Mouse (Mus musculus): ENCODE measurements at regions not wholly inside any gene's neighbourhood (a gene's known extent, or its start where the extent isn't known, plus 50 kb on each side); places are given as distances from the start of the nearest gene placed in this dataset.

DNA sequence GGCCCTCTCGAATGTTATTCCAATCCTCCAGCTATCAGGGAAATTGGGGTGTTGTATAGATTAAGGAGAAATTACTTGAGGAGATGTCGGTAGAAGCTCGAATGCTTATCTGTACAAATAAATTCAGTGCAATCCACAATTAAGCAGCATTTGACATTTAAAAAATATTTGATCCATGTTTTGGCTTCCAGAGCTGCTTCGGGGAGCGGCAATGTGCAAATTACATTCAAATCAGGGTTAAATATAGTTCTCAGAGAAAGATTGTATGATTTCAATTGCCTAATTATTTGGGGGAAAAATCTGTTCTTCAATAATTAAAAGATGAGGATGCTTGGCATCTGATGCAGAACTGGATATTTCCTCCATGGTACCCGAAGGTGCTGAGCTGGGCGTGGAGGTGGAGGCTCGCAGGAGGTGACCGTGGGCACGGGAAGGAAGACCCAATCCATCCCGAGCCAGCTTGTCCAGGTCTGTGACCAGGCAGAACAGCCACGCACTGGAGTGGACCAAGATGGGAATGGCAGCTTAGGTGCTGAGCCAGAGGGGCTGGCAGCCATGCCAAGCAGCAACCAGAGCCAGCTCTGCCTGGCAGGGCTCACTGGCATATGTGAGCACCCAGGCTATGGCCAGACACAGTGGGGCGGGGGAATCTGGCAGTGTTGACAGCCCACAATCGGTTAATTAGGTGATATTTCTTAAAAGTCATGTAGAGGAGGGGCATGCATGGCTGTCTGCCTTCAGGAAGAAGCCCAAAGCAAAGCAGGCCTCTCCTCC lies 117.5 kb downstream of the Kif26a start:
- H3K9me3 ChIP-seq (ENCODE audit: control insufficient read depth, low read length): no peaks in the 10 kb centered on the region

DNA sequence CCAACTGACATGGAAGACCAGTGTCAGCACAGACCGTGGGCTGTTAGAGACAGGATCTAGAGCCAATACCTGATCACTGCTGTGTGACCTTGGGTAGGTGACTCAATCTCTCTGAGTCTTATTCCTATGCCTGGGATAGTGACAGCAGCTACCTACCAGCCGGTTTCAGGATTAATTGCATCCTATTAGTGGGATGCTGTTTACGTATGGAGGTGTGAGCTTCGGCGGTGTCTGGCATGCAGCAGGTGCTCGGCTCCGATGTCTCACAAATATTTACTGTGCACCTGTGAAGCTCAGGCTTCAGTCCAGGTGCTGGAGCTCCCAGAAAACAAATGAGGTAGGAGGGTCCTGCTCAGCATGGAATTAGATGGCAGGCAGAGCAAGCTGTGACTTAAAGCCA lies 118.2 kb downstream of the Kif26a start:
- H3K4me3 ChIP-seq (ENCODE audit: low read length): no peak overlapping the region
- peak; percentile 15; the same call in 1 of the 2 replicates for ATAC-seq
- no peak overlapping the region for H3K27ac ChIP-seq (ENCODE audit: low read depth, low read length)
- H3K36me3 ChIP-seq (ENCODE audit: control insufficient read depth, insufficient read depth, low read length): no peaks in the 10 kb centered on the region
- no peaks in the 10 kb centered on the region for H3K4me1 ChIP-seq (ENCODE audit: control insufficient read depth, insufficient read depth, low read depth, low read length)
- no peak overlapping the region for H3K9ac ChIP-seq (ENCODE audit: low read depth, low read length)
- no peak overlapping the region for H3K4me2 ChIP-seq (ENCODE audit: low read length)
- H3K9me3 ChIP-seq (ENCODE audit: control insufficient read depth, low read length): no peaks in the 10 kb centered on the region
- H3K27me3 ChIP-seq (replicated peaks; ENCODE audit: control insufficient read depth, insufficient read depth, low read length): peaks cover 6% of the 10 kb centered on the region
- 72% methylated on average over 7 of the region's 7 CpGs for WGBS

More for the DNA sequence above, 117.5 kb downstream of the Kif26a start:
- H3K4me1 ChIP-seq (ENCODE audit: control insufficient read depth, insufficient read depth, low read depth, low read length): no peaks in the 10 kb centered on the region
- WGBS: 75% methylated on average over 14 of the region's 14 CpGs
- H3K4me2 ChIP-seq (ENCODE audit: low read length): no peak overlapping the region
- no peak overlapping the region for H3K27ac ChIP-seq (ENCODE audit: low read depth, low read length)
- peak; percentile 86 for ATAC-seq
- H3K36me3 ChIP-seq (ENCODE audit: control insufficient read depth, insufficient read depth, low read length): no peaks in the 10 kb centered on the region
- H3K27me3 ChIP-seq (replicated peaks; ENCODE audit: control insufficient read depth, insufficient read depth, low read length): peaks cover 6% of the 10 kb centered on the region
- H3K9ac ChIP-seq (ENCODE audit: low read depth, low read length): no peak overlapping the region
- no peak overlapping the region for H3K4me3 ChIP-seq (ENCODE audit: low read length)

- H3K9ac ChIP-seq (ENCODE audit: low read depth, low read length): no peak overlapping the region
- ATAC-seq: no peak
- H3K27ac ChIP-seq (ENCODE audit: low read depth, low read length): no peak overlapping the region
- H3K9me3 ChIP-seq (ENCODE audit: control insufficient read depth, low read length): no peaks in the 10 kb centered on the region
- no peak overlapping the region for H3K4me2 ChIP-seq (ENCODE audit: low read length)
- peaks cover 6% of the 10 kb centered on the region for H3K27me3 ChIP-seq (replicated peaks; ENCODE audit: control insufficient read depth, insufficient read depth, low read length)
- WGBS: 70% methylated on average over 10 of the region's 10 CpGs
- no peaks in the 10 kb centered on the region for H3K4me1 ChIP-seq (ENCODE audit: control insufficient read depth, insufficient read depth, low read depth, low read length)
- H3K4me3 ChIP-seq (ENCODE audit: low read length): no peak overlapping the region
- H3K36me3 ChIP-seq (ENCODE audit: control insufficient read depth, insufficient read depth, low read length): no peaks in the 10 kb centered on the region
These were observed 119.4 kb downstream of the Kif26a start for GRCm38 (mm10) chr12:112265289-112265969.

- no peak overlapping the region; the same call in 1 of the 2 replicates for H3K9ac ChIP-seq (ENCODE audit: low read depth, low read length)
- H3K4me2 ChIP-seq (ENCODE audit: low read length): no peak overlapping the region
- no peaks in the 10 kb centered on the region; the same call in 1 of the 2 replicates for H3K27me3 ChIP-seq (replicated peaks; ENCODE audit: control insufficient read depth, insufficient read depth, low read length)
- H3K27ac ChIP-seq (ENCODE audit: low read depth, low read length): no peak overlapping the region
- H3K4me3 ChIP-seq (ENCODE audit: low read length): no peak overlapping the region
- H3K36me3 ChIP-seq (ENCODE audit: control insufficient read depth, insufficient read depth, low read length): no peaks in the 10 kb centered on the region
- H3K4me1 ChIP-seq (ENCODE audit: control insufficient read depth, insufficient read depth, low read depth, low read length): peaks cover 8% of the 10 kb centered on the region
- 81% methylated on average over 6 of the region's 6 CpGs for WGBS
- no peak for ATAC-seq
- no peaks in the 10 kb centered on the region for H3K9me3 ChIP-seq (ENCODE audit: control insufficient read depth, low read length)
These were observed 128.0 kb downstream of the Kif26a start for GRCm38 (mm10) chr12:112274026-112274425.

DNA sequence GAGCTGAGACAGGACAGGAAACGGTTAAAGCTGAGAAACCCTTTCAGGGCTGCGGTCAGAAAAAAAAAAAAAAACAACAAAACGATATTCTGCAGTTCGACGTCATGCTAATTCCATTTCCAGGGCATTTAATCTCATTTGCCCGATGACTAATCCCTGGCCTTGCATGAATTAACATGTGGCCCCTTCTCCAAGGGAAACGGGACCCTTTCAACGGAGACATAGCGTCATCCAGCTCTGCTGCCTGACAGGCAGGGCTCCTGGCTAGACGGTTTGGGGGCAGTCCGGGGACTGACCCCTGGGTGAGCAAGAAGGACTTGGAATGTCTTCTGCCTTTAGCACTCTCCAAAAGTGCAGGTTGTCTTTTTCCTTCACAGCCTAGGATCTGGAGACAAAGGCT lies 128.7 kb downstream of the Kif26a start:
- 20% methylated on average over 11 of the region's 11 CpGs for WGBS
- H3K4me3 ChIP-seq (ENCODE audit: low read length): no peak overlapping the region
- H3K4me1 ChIP-seq (ENCODE audit: control insufficient read depth, insufficient read depth, low read depth, low read length): peaks cover 8% of the 10 kb centered on the region
- H3K27ac ChIP-seq (ENCODE audit: low read depth, low read length): no peak overlapping the region
- H3K4me2 ChIP-seq (ENCODE audit: low read length): no peak overlapping the region
- no peak for ATAC-seq
- no peaks in the 10 kb centered on the region for H3K9me3 ChIP-seq (ENCODE audit: control insufficient read depth, low read length)
- H3K27me3 ChIP-seq (replicated peaks; ENCODE audit: control insufficient read depth, insufficient read depth, low read length): no peaks in the 10 kb centered on the region; the same call in 1 of the 2 replicates
- H3K36me3 ChIP-seq (ENCODE audit: control insufficient read depth, insufficient read depth, low read length): no peaks in the 10 kb centered on the region
- H3K9ac ChIP-seq (ENCODE audit: low read depth, low read length): no peak overlapping the region

DNA sequence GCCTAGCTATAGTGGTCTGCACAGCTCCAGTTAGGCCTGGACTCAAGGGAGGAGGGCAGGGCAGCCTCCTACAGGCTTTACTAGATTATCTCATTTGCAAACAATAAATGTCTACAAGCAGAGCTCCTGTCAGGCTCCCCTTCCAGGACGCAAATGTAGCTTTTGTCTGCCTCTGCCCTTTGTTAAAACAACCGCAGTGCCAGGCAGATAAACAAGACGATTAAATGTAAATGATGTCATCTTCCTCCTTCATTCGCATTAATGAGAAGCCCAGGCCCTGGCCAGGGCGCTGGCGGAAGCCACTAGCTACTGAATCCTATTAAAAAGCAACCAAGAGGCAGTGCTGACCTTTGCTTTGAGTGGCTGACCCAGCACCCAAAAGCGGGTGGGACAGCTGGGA lies 130.6 kb downstream of the Kif26a start:
- Histone ChIP-seq H3K4me3 (ENCODE audit: low read length) (no peak overlapping the region), H3K9ac (ENCODE audit: low read depth, low read length) (no peak overlapping the region), H3K9me3 (ENCODE audit: control insufficient read depth, low read length) (no peaks in the 10 kb centered on the region), H3K27ac (ENCODE audit: low read depth, low read length) (no peak overlapping the region), H3K27me3 (replicated peaks; ENCODE audit: control insufficient read depth, insufficient read depth, low read length) (no peaks in the 10 kb centered on the region; the same call in 1 of the 2 replicates), H3K36me3 (ENCODE audit: control insufficient read depth, insufficient read depth, low read length) (no peaks in the 10 kb centered on the region), H3K4me2 (ENCODE audit: low read length) (no peak overlapping the region), H3K4me1 (ENCODE audit: control insufficient read depth, insufficient read depth, low read depth, low read length) (peaks cover 8% of the 10 kb centered on the region)
- 20% methylated on average over 7 of the region's 7 CpGs for WGBS
- no peak for ATAC-seq

GRCm38 (mm10) chr12:112277511-112277910 lies 131.5 kb downstream of the Kif26a start:
- no peaks in the 10 kb centered on the region for H3K9me3 ChIP-seq (ENCODE audit: control insufficient read depth, low read length)
- no peak for ATAC-seq
- peaks cover 4% of the 10 kb centered on the region for H3K4me1 ChIP-seq (ENCODE audit: control insufficient read depth, insufficient read depth, low read depth, low read length)
- no peak overlapping the region for H3K27ac ChIP-seq (ENCODE audit: low read depth, low read length)
- no peak overlapping the region for H3K4me3 ChIP-seq (ENCODE audit: low read length)
- 31% methylated on average over 14 of the region's 14 CpGs for WGBS
- no peak overlapping the region for H3K9ac ChIP-seq (ENCODE audit: low read depth, low read length)
- H3K4me2 ChIP-seq (ENCODE audit: low read length): no peak overlapping the region
- H3K36me3 ChIP-seq (ENCODE audit: control insufficient read depth, insufficient read depth, low read length): no peaks in the 10 kb centered on the region
- H3K27me3 ChIP-seq (replicated peaks; ENCODE audit: control insufficient read depth, insufficient read depth, low read length): peaks cover 2% of the 10 kb centered on the region; the same call in 1 of the 2 replicates

GRCm38 (mm10) chr12:112285096-112285495 lies 139.1 kb downstream of the Kif26a start:
- Histone ChIP-seq H3K36me3 (ENCODE audit: control insufficient read depth, insufficient read depth, low read length) (no peaks in the 10 kb centered on the region), H3K9me3 (ENCODE audit: control insufficient read depth, low read length) (no peaks in the 10 kb centered on the region), H3K4me1 (ENCODE audit: control insufficient read depth, insufficient read depth, low read depth, low read length) (peaks cover 10% of the 10 kb centered on the region), H3K27ac (ENCODE audit: low read depth, low read length) (no peak overlapping the region), H3K27me3 (replicated peaks; ENCODE audit: control insufficient read depth, insufficient read depth, low read length) (0 out of 2 replicates have a peak, but pooled peaks cover 2% of the 10 kb centered on the region), H3K9ac (ENCODE audit: low read depth, low read length) (no peak overlapping the region), H3K4me2 (ENCODE audit: low read length) (no peak overlapping the region), H3K4me3 (ENCODE audit: low read length) (no peak overlapping the region)
- 52% methylated on average over 15 of the region's 15 CpGs for WGBS
- ATAC-seq: no peak

DNA sequence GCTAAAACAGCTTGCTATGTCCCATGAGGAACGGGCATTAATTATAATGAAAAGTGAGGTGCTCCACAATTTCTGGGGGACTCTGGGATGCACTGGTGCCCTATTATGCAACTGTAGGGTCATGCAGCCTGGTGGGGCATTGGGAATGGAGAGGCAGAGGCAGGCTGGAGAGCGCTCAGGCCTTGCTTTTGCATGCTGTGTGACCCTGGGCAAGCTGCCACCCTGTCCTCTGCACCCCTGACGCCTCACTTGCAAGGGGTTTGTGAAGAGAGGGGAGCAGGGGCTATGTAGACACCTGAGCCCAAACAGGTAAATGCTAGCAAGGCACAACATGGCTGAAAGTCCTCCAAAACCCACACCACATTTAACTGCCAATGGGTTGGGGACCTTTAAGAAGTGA lies 142.8 kb downstream of the Kif26a start:
- H3K9ac ChIP-seq (ENCODE audit: low read depth, low read length): no peak overlapping the region
- H3K4me2 ChIP-seq (ENCODE audit: low read length): no peak overlapping the region
- H3K4me3 ChIP-seq (ENCODE audit: low read length): no peak overlapping the region
- no peaks in the 10 kb centered on the region for H3K9me3 ChIP-seq (ENCODE audit: control insufficient read depth, low read length)
- ATAC-seq: no peak
- WGBS: 64% methylated on average over 3 of the region's 3 CpGs
- H3K27ac ChIP-seq (ENCODE audit: low read depth, low read length): no peak overlapping the region
- H3K27me3 ChIP-seq (replicated peaks; ENCODE audit: control insufficient read depth, insufficient read depth, low read length): no peaks in the 10 kb centered on the region
- no peaks in the 10 kb centered on the region for H3K36me3 ChIP-seq (ENCODE audit: control insufficient read depth, insufficient read depth, low read length)
- peaks cover 11% of the 10 kb centered on the region for H3K4me1 ChIP-seq (ENCODE audit: control insufficient read depth, insufficient read depth, low read depth, low read length)

Data from hindbrain, embryonic 16.5 days (tissue).